Mouse (Mus musculus) heart, embryonic 16.5 days (tissue): ENCODE results near the gene Rec114. TPM values are rescaled to one million over a fixed set of nuclear protein-coding genes. Genes with fewer than 3 reads are reported as not detected.

Experiments
- ATAC-seq: fragments of 200-750 bp; cut with Nextera tagmentation; replicated peaks from 2 replicates; pipeline ENCODE4 v1.8.0; 2017; ENCODE audit warnings: moderate number of reproducible peaks; ENCODE audit not compliant: insufficient read depth, low FRiP score; ENCODE audit errors: extremely low read depth
- H3K27ac ChIP-seq: fragments of 300-500 bp; sonication (generic); 2 replicates; pipeline ENCODE4 v1.5.1; 2014; ENCODE audit warnings: mild to moderate bottlenecking, low read length, control low read depth, moderate library complexity
- H3K27me3 ChIP-seq: fragments of 300-500 bp; sonication (generic); 2 replicates; pipeline ENCODE4 v1.6.1; 2014; ENCODE audit warnings: low read length, mixed read lengths; ENCODE audit not compliant: control insufficient read depth, insufficient read depth
- H3K36me3 ChIP-seq: fragments of 300-500 bp; sonication (generic); 2 replicates; pipeline ENCODE4 v1.6.1; 2014; ENCODE audit not compliant: control insufficient read depth, insufficient read depth
- H3K4me1 ChIP-seq: fragments of 300-500 bp; sonication (generic); 2 replicates; pipeline ENCODE4 v1.6.1; 2014; ENCODE audit warnings: low read length, mixed read lengths; ENCODE audit not compliant: control insufficient read depth, insufficient read depth
- H3K4me2 ChIP-seq: fragments of 300-500 bp; sonication (generic); 2 replicates; pipeline ENCODE4 v1.6.1; 2014; ENCODE audit warnings: low read depth, mild to moderate bottlenecking, control low read depth, low read length
- H3K4me3 ChIP-seq: fragments of 300-500 bp; sonication (generic); 2 replicates; pipeline ENCODE4 v1.5.1; 2014; ENCODE audit warnings: mild to moderate bottlenecking, control low read depth, low read length
- H3K9ac ChIP-seq: fragments of 300-500 bp; sonication (generic); 2 replicates; pipeline ENCODE4 v1.6.1; 2014; ENCODE audit warnings: low read length, control low read depth
- H3K9me3 ChIP-seq: fragments of 300-500 bp; sonication (generic); replicated peaks from 2 replicates; pipeline ENCODE4 v1.6.1; 2016; ENCODE audit warnings: low read length; ENCODE audit not compliant: control insufficient read depth
- WGBS: fragments of 180-500 bp; shearing (Covaris S2); extraction: QIAGEN DNeasy Blood & Tissue Kit; methylation state at CpG from one replicate; pipeline ENCODE4 v1.1.7; 2014; 5-methylcytosine and 5-hydroxymethylcytosine counted together
- polyA plus RNA-seq: library from polyadenylated mRNA; unstranded; fragments of >200 nt; fragmentation: Nextera tagmentation; extraction: Ambion mirVana; gene quantifications from 2 replicates; pipeline ENCODE4 v1.2.1, GENCODE M21; 2015

The Rec114 gene
- polyA plus RNA-seq, 1 experiment from 2014 or later, result 6.0 TPM

- H3K4me1 ChIP-seq, result peaks cover 11% of the 10 kb centered on the region
- H3K9me3 ChIP-seq, result peaks cover 3% of the 10 kb centered on the region; the same call in 1 of the 2 replicates
- H3K4me2 ChIP-seq, result peak overlapping the region; percentile 25; the same call in 1 of the 2 replicates
- 0 out of 2 replicates have a peak, but pooled peaks have one; percentile 23 for ATAC-seq
- no peaks in the 10 kb centered on the region for H3K36me3 ChIP-seq
- 48% methylated on average over 7 of the region's 7 CpGs for WGBS
- H3K9ac ChIP-seq, result no peak overlapping the region
- 0 out of 2 replicates have a peak overlapping the region, but pooled peaks have one; percentile 8 for H3K27ac ChIP-seq
- no peaks in the 10 kb centered on the region for H3K27me3 ChIP-seq
- no peak overlapping the region for H3K4me3 ChIP-seq
Observed at GRCm38 (mm10) chr9:58758754-58759153, 15.0 kb upstream of the Rec114 start.

GRCm38 (mm10) chr9:58756371-58757132 is 12.8 kb upstream of the Rec114 start:
- Histone ChIP-seq H3K27me3 (no peaks in the 10 kb centered on the region), H3K9me3 (peaks cover 3% of the 10 kb centered on the region; the same call in 1 of the 2 replicates), H3K27ac (no peak overlapping the region), H3K9ac (no peak overlapping the region), H3K4me1 (peaks cover 11% of the 10 kb centered on the region), H3K4me3 (no peak overlapping the region), H3K36me3 (no peaks in the 10 kb centered on the region), H3K4me2 (no peak overlapping the region)
- ATAC-seq, result no peak
- 66% methylated on average over 12 of the region's 12 CpGs for WGBS

GRCm38 (mm10) chr9:58753606-58754005 is 9.8 kb upstream of the Rec114 start:
- peaks cover 3% of the 10 kb centered on the region; the same call in 1 of the 2 replicates for H3K9me3 ChIP-seq
- peaks cover 13% of the 10 kb centered on the region for H3K4me1 ChIP-seq
- H3K36me3 ChIP-seq, result no peaks in the 10 kb centered on the region
- 67% methylated on average over 1 of the region's 1 CpGs for WGBS
- H3K27ac ChIP-seq, result no peak overlapping the region
- no peak overlapping the region for H3K9ac ChIP-seq
- no peak for ATAC-seq
- H3K27me3 ChIP-seq, result no peaks in the 10 kb centered on the region
- no peak overlapping the region for H3K4me2 ChIP-seq
- no peak overlapping the region for H3K4me3 ChIP-seq

GRCm38 (mm10) chr9:58748142-58748541 is 4.4 kb upstream of the Rec114 start:
- no peaks in the 10 kb centered on the region for H3K36me3 ChIP-seq
- no peak overlapping the region for H3K4me2 ChIP-seq
- no peaks in the 10 kb centered on the region for H3K27me3 ChIP-seq
- 62% methylated on average over 4 of the region's 4 CpGs for WGBS
- no peak for ATAC-seq
- H3K9me3 ChIP-seq, result no peaks in the 10 kb centered on the region
- H3K4me3 ChIP-seq, result no peak overlapping the region
- H3K9ac ChIP-seq, result no peak overlapping the region
- H3K27ac ChIP-seq, result no peak overlapping the region
- peaks cover 7% of the 10 kb centered on the region for H3K4me1 ChIP-seq

- no peaks in the 10 kb centered on the region for H3K9me3 ChIP-seq
- H3K4me2 ChIP-seq, result no peak overlapping the region
- WGBS, result 65% methylated on average over 6 of the region's 6 CpGs
- peaks cover 7% of the 10 kb centered on the region for H3K4me1 ChIP-seq
- no peak overlapping the region for H3K4me3 ChIP-seq
- no peak overlapping the region for H3K27ac ChIP-seq
- no peak overlapping the region for H3K9ac ChIP-seq
- no peaks in the 10 kb centered on the region for H3K36me3 ChIP-seq
- ATAC-seq, result no peak
- H3K27me3 ChIP-seq, result no peaks in the 10 kb centered on the region
Observed at GRCm38 (mm10) chr9:58747328-58747755, 3.6 kb upstream of the Rec114 start.

- Histone ChIP-seq H3K27me3 (no peaks in the 10 kb centered on the region), H3K9ac (no peak overlapping the region), H3K27ac (no peak overlapping the region), H3K4me2 (no peak overlapping the region), H3K9me3 (no peaks in the 10 kb centered on the region), H3K4me1 (no peaks in the 10 kb centered on the region), H3K36me3 (no peaks in the 10 kb centered on the region), H3K4me3 (no peak overlapping the region)
- ATAC-seq, result no peak
- WGBS, result 94% methylated on average over 2 of the region's 2 CpGs
Observed at GRCm38 (mm10) chr9:58742692-58743091, 1.1 kb downstream of the Rec114 start.

- WGBS, result 77% methylated on average over 20 of the region's 20 CpGs
- no peak for ATAC-seq
- Histone ChIP-seq H3K4me1 (no peaks in the 10 kb centered on the region), H3K4me2 (no peak overlapping the region), H3K27ac (no peak overlapping the region), H3K9me3 (no peaks in the 10 kb centered on the region), H3K36me3 (no peaks in the 10 kb centered on the region), H3K4me3 (no peak overlapping the region), H3K27me3 (no peaks in the 10 kb centered on the region), H3K9ac (no peak overlapping the region)
Observed at GRCm38 (mm10) chr9:58741369-58741768, 2.4 kb downstream of the Rec114 start.

GRCm38 (mm10) chr9:58739791-58740190 is 4.0 kb downstream of the Rec114 start:
- Histone ChIP-seq H3K27me3 (no peaks in the 10 kb centered on the region), H3K9me3 (no peaks in the 10 kb centered on the region), H3K4me2 (no peak overlapping the region), H3K27ac (no peak overlapping the region), H3K4me3 (no peak overlapping the region), H3K36me3 (no peaks in the 10 kb centered on the region), H3K4me1 (no peaks in the 10 kb centered on the region), H3K9ac (no peak overlapping the region)
- WGBS, result 33% methylated on average over 9 of the region's 9 CpGs
- ATAC-seq, result peak; percentile 45; the same call in 1 of the 2 replicates

GRCm38 (mm10) chr9:58723165-58723564 is 20.6 kb downstream of the Rec114 start:
- Histone ChIP-seq H3K27me3 (no peaks in the 10 kb centered on the region), H3K4me2 (no peak overlapping the region), H3K27ac (no peak overlapping the region), H3K9me3 (no peaks in the 10 kb centered on the region), H3K4me3 (no peak overlapping the region), H3K36me3 (no peaks in the 10 kb centered on the region), H3K9ac (no peak overlapping the region), H3K4me1 (no peaks in the 10 kb centered on the region)
- WGBS, result 74% methylated on average over 11 of the region's 11 CpGs
- ATAC-seq, result no peak
